Mouse (Mus musculus): ENCODE data around the gene Ryk. TPM values are rescaled to one million over a fixed set of nuclear protein-coding genes. Genes with fewer than 3 reads are reported as not detected.

The Ryk gene
- polyA plus RNA-seq, 1 experiment: 10.7 TPM

DNA sequence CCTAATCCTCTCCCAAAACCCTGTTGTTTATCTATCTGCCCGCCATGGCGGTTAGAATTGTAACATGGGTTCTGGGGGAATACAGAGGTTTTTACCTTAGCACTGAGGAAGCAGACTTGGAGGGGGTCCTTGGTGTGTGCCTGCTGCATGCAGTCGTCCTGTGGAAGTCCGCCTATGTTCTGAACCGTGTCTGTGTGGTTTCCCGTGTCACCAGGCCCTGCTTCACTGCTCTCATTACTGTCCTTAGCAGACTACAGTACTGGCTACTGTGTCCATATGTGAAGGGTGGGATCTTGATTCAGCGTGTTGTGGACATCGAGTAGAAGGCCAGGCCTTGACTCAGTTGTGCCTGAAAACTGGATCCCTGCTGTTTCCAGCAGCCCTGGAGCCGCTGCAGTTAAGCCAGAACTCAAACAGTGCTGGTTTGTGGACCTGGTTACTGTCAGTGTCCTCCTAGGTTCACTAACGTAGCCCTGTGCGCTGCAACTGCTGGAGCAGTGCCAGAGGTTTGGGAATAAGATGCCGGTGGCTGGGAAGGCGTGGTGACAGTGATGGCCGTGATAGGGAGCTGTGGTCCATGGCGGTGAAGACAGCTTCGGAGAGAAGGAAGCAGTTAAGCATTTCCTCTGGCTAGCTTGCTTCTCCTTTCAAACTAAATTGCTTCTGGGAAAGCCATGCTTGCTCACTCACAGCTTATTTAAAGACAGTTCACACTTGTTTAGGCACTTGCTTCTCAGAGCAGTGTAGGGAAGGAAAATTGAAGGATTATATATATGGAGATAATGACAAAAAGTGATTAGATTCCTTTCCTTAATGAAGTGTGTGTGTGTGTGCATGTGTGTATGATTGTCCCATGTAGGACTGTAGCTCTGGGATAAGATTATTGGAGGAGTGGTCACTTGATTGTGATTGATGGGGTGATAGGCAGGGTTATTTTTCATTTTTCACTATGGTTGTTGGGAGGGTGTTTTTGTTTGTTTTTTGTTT is 6.4 kb downstream of the Ryk start:
- WGBS: 47% methylated on average over 16 of the region's 16 CpGs
- TF ChIP-seq CTCF (IDR thresholded peaks at IDR 0.05; ENCODE audit: borderline replicate concordance, control insufficient read depth, extremely low read depth, insufficient read depth, low read length, poor library complexity): no peak
- no peak for TF ChIP-seq POLR2A (IDR thresholded peaks at IDR 0.05; ENCODE audit: control insufficient read depth, extremely low read depth, insufficient read depth, low read length, poor library complexity)
- no peak for DNase-seq
- Histone ChIP-seq H3K27ac (ENCODE audit: control insufficient read depth, insufficient read depth, low read length) (no peak overlapping the region), H3K4me1 (replicated peaks; ENCODE audit: control insufficient read depth, insufficient read depth, low read length) (no peaks in the 10 kb centered on the region), H3K36me3 (ENCODE audit: control insufficient read depth, insufficient read depth, low read length) (no peaks in the 10 kb centered on the region), H3K4me3 (ENCODE audit: control insufficient read depth, insufficient read depth, low read length) (no peak overlapping the region), H3K27me3 (ENCODE audit: control insufficient read depth, insufficient read depth, low read length) (no peaks in the 10 kb centered on the region; the same call in 1 of the 2 replicates)

GRCm38 (mm10) chr9:102841832-102842231 is 7.1 kb downstream of the Ryk start:
- Histone ChIP-seq H3K36me3 (ENCODE audit: control insufficient read depth, insufficient read depth, low read length) (no peaks in the 10 kb centered on the region), H3K27ac (ENCODE audit: control insufficient read depth, insufficient read depth, low read length) (no peak overlapping the region), H3K4me3 (ENCODE audit: control insufficient read depth, insufficient read depth, low read length) (no peak overlapping the region), H3K27me3 (ENCODE audit: control insufficient read depth, insufficient read depth, low read length) (no peaks in the 10 kb centered on the region; the same call in 1 of the 2 replicates), H3K4me1 (replicated peaks; ENCODE audit: control insufficient read depth, insufficient read depth, low read length) (no peaks in the 10 kb centered on the region)
- no peak for DNase-seq
- WGBS: 80% methylated on average over 1 of the region's 1 CpGs
- TF ChIP-seq POLR2A (IDR thresholded peaks at IDR 0.05; ENCODE audit: control insufficient read depth, extremely low read depth, insufficient read depth, low read length, poor library complexity) (no peak), CTCF (IDR thresholded peaks at IDR 0.05; ENCODE audit: borderline replicate concordance, control insufficient read depth, extremely low read depth, insufficient read depth, low read length, poor library complexity) (no peak)

- no peak for DNase-seq
- Histone ChIP-seq H3K27ac (ENCODE audit: control insufficient read depth, insufficient read depth, low read length) (no peak overlapping the region), H3K4me1 (replicated peaks; ENCODE audit: control insufficient read depth, insufficient read depth, low read length) (no peaks in the 10 kb centered on the region)
Observed at GRCm38 (mm10) chr9:102842498-102842897, 7.8 kb downstream of the Ryk start.

DNA sequence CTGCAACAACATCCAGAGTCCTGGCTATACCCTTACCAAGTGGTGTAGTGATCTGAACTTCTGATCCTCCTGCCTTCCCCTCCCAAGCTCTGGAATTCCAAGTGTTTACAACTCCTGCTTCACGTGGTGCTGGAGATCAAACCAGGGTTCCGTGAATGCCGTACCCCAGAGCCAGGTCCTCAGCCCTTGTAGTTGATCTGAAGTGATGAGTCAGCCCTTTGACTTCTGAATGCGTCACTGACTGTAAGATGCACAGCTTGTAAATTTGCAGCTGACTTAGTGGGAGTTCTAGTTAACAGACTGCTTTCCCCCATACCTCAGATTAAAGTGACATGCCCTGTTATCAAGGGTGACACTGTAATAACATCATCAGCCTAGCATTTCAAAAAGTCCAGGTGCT is 8.9 kb downstream of the Ryk start:
- WGBS: 92% methylated on average over 4 of the region's 4 CpGs
- no peak overlapping the region for H3K4me3 ChIP-seq (ENCODE audit: control insufficient read depth, insufficient read depth, low read length)
- TF ChIP-seq POLR2A (IDR thresholded peaks at IDR 0.05; ENCODE audit: control insufficient read depth, extremely low read depth, insufficient read depth, low read length, poor library complexity) (no peak), CTCF (IDR thresholded peaks at IDR 0.05; ENCODE audit: borderline replicate concordance, control insufficient read depth, extremely low read depth, insufficient read depth, low read length, poor library complexity) (no peak)
- no peaks in the 10 kb centered on the region for H3K36me3 ChIP-seq (ENCODE audit: control insufficient read depth, insufficient read depth, low read length)
- no peaks in the 10 kb centered on the region for H3K27me3 ChIP-seq (ENCODE audit: control insufficient read depth, insufficient read depth, low read length)
- DNase-seq: no peak
- no peaks in the 10 kb centered on the region for H3K4me1 ChIP-seq (replicated peaks; ENCODE audit: control insufficient read depth, insufficient read depth, low read length)
- H3K27ac ChIP-seq (ENCODE audit: control insufficient read depth, insufficient read depth, low read length): no peak overlapping the region

More at GRCm38 (mm10) chr9:102842498-102842897, 7.8 kb downstream of the Ryk start:
- H3K36me3 ChIP-seq (ENCODE audit: control insufficient read depth, insufficient read depth, low read length): no peaks in the 10 kb centered on the region
- TF ChIP-seq POLR2A (IDR thresholded peaks at IDR 0.05; ENCODE audit: control insufficient read depth, extremely low read depth, insufficient read depth, low read length, poor library complexity) (no peak), CTCF (IDR thresholded peaks at IDR 0.05; ENCODE audit: borderline replicate concordance, control insufficient read depth, extremely low read depth, insufficient read depth, low read length, poor library complexity) (no peak)
- no peak overlapping the region for H3K4me3 ChIP-seq (ENCODE audit: control insufficient read depth, insufficient read depth, low read length)
- 85% methylated on average over 8 of the region's 8 CpGs for WGBS
- H3K27me3 ChIP-seq (ENCODE audit: control insufficient read depth, insufficient read depth, low read length): no peaks in the 10 kb centered on the region

GRCm38 (mm10) chr9:102845851-102846250 is 11.1 kb downstream of the Ryk start:
- Histone ChIP-seq H3K36me3 (ENCODE audit: control insufficient read depth, insufficient read depth, low read length) (no peaks in the 10 kb centered on the region), H3K27me3 (ENCODE audit: control insufficient read depth, insufficient read depth, low read length) (no peaks in the 10 kb centered on the region), H3K27ac (ENCODE audit: control insufficient read depth, insufficient read depth, low read length) (no peak overlapping the region), H3K4me3 (ENCODE audit: control insufficient read depth, insufficient read depth, low read length) (no peak overlapping the region), H3K4me1 (replicated peaks; ENCODE audit: control insufficient read depth, insufficient read depth, low read length) (no peaks in the 10 kb centered on the region)
- DNase-seq: no peak
- 92% methylated on average over 6 of the region's 6 CpGs for WGBS
- TF ChIP-seq POLR2A (IDR thresholded peaks at IDR 0.05; ENCODE audit: control insufficient read depth, extremely low read depth, insufficient read depth, low read length, poor library complexity) (no peak), CTCF (IDR thresholded peaks at IDR 0.05; ENCODE audit: borderline replicate concordance, control insufficient read depth, extremely low read depth, insufficient read depth, low read length, poor library complexity) (no peak)

GRCm38 (mm10) chr9:102846348-102846747 is 11.6 kb downstream of the Ryk start:
- Histone ChIP-seq H3K4me1 (replicated peaks; ENCODE audit: control insufficient read depth, insufficient read depth, low read length) (no peaks in the 10 kb centered on the region), H3K27ac (ENCODE audit: control insufficient read depth, insufficient read depth, low read length) (no peak overlapping the region), H3K27me3 (ENCODE audit: control insufficient read depth, insufficient read depth, low read length) (no peaks in the 10 kb centered on the region), H3K36me3 (ENCODE audit: control insufficient read depth, insufficient read depth, low read length) (no peaks in the 10 kb centered on the region), H3K4me3 (ENCODE audit: control insufficient read depth, insufficient read depth, low read length) (no peak overlapping the region)
- WGBS: 94% methylated on average over 5 of the region's 5 CpGs
- no peak for DNase-seq
- no peak for TF ChIP-seq POLR2A (IDR thresholded peaks at IDR 0.05; ENCODE audit: control insufficient read depth, extremely low read depth, insufficient read depth, low read length, poor library complexity)
- TF ChIP-seq CTCF (IDR thresholded peaks at IDR 0.05; ENCODE audit: borderline replicate concordance, control insufficient read depth, extremely low read depth, insufficient read depth, low read length, poor library complexity): no peak
